Mouse (Mus musculus) lung, postnatal 36 days (tissue): Measurements from ENCODE around the gene Vav3.
A peak's percentile ranks its signal among the peaks of the same experiment; 100 is the strongest.
"Not testable (repeated sequence)": the region's sequence is repeated elsewhere in the genome, so short reads cannot be mapped to it uniquely, and the experiment has no call there.

ENCODE experiments used
- DNase-seq: peaks from one replicate; pipeline ENCODE4 v3.0.0; 2022; ENCODE audit warnings: mixed read lengths

Vav3 gene

DNA sequence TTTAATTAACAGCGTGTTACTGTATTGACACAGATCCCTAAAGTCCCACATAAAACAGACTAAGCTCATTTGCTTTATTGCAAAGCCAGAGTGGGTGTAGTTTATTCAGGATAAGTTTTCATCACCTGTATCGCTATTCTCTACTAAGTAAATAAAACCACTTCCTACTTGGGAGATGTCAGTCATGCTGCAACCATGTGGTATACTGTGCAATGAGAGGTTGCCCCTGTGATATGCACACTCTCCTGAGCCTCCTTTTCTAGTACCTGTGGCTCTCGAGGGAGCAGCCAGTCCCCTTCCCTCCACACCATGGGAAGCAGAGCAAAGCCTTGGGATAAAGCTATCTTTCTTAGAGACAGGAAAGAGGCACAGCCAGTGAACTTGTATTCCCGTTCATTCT lies 106.5 kb downstream of the Vav3 start:
- no peak for DNase-seq

DNA sequence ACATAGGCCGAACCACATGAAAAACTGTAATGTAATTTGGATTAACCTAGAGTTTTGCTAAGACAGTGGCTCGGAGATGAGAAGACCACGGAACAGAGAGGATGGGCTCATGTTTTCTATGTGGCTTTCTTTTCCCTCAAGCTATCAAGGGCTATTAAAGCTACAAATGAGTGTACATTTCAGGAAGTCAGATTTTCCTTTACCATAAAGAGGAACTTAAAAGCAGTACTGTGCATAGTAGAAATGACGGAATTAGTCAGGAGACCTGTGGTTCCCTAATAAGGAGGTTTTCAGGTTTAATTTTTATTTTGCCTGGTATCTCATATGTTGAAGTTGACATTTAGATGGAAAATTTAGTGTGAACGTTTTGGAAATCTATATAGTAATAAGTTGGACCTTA lies 107.8 kb downstream of the Vav3 start:
- not testable (repeated sequence) for DNase-seq

DNA sequence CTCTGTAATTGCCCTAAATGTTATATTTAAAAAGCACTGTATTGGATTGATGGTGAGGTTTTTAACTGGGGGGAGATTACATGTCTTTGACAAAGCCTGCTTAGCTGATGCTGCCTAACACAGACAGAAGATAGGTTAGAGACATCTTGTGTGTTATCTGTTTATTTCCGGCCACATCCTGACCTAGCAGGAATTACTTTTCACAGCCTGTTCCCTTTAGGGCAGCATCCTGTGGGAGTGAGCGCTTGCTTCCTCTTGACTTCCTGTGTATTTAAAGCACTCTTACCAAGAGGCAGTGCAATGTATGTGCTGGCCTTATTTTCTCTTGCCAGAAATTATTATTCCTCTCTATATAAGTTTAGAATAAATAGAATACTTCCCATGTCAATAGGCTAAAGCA lies 111.5 kb downstream of the Vav3 start:
- DNase-seq: peak; percentile 64

DNA sequence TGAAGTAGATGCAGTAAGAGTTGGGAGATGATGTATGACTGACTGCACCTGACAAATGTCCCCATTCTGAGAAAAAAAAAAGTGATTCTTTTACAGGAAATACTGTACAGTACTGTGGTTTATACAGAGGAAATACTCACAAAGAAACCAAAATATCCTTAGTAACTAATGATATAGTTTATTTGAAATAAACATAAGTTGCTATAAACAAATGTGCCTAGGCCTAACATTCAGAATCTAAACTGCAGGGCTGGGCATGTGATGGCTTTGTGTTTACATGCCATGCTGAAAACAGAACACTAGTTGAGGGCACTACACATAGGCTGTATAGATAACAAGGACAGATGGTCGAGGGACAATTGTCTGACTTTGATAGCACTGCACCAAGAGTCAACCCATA lies 114.2 kb downstream of the Vav3 start:
- DNase-seq: peak; percentile 24

DNA sequence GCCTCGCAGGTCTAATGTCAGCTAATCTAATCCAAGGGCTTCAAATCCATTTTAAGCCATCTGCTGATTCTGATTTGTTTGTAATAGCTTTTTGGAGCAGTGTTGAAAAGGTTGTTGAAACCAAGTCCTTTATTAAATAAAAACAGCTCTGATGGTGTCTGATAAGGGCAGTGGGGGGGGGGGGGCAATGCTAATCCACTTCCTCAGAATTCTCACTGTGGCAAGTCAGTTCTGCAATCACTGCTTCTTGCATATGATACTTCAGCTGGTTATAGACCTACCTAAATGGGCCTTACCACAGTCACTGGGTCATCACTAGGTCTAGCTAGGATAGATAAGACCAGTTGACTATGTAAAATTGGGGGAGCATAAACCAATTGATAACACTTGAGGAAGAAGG lies 115.9 kb downstream of the Vav3 start:
- DNase-seq: no peak

DNA sequence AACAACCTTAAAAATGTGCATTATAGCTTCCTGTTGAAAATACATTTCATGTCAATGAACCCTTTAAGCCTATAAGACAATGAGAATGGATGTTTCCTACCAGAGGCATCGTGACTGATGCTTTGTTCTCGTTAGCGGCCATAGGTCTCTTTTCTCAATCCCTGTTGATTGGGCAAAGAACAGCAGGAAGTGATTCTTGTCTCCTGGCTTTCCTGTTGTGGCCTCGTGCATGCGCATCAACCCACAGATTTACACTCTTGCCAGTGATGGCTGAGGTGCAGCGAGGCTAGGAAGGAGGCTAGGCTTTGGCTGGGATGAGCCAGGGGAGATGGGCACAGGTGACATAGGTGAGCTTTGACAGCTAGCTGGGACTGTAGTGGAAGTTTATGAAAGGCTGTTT lies 123.2 kb downstream of the Vav3 start:
- DNase-seq: no peak

DNA sequence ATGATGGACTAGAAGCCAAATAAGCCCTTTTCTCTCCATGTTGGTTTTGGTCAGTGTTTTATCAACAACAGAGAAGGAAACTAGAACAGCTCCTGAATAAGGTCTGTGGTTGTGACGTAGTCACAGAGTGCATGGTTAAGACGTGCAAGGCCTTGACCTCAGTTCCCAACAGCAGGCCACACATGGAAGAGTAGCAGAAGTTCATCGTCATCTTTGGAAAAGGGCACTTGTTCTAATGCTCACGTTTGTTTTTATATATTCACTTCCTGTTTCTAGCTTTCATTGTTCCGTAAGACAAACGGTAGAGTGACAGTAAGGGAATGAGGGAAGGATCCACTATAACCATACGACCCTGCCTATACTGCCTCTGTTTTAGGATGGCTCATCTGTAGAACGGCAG lies 124.1 kb downstream of the Vav3 start:
- no peak for DNase-seq

DNA sequence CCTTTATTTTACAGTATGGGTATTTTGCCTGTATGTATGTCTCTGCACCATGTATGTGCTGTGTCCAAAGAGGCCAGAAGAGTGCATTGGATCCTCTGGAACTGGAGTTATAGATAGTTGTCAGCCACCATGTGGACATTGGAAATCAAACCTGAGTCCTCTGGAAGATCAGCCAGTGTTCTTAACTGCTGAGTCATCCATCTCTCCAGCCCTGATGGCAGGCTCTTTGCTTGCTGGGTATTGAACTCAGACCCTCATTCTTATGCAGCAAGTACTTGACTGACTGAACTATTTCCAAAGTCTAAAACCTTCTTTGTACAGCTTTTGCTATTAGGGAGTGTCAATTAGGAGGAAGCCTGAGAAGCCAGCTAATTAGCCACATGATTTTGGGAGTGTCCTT lies 126.1 kb downstream of the Vav3 start:
- DNase-seq: no peak

DNA sequence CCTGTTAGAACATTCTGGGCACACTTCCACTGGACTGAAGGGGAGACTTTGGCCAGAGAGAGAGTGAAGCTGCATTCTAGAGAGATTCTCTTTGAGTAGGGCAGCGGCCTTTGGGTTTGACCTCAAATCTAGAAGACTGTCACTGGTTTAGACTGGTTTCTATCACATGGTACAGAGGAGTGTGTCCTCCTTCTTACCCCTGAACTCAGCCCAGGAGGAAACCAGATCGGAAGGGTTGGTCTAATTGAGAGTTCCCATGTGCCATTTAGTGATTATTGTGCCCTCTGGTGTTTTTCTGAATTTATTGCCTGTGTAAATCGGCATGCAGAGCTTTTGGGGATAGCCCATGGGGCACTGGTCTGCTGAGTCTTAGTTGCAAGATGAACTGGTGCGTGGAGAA lies 126.8 kb downstream of the Vav3 start:
- DNase-seq: peak; percentile 54

DNA sequence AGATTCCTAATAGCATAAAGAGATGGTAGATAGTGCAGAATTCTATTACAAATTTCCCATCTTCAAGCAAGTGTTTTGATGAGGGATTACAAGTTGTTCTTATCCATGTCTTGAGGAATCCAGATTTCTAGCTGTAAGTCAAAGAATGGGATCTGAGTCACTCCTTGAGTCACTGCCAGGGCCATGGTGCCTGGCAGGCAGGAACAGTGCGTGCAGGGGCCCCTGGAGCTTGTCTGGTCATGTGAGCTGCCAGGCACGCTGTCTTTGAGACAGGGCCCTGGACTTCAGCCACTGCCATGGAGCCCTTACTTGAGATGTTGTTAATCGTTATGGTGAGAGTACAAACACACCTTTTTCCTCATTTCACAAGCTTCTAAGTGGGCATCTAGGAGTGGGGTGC lies 129.0 kb downstream of the Vav3 start:
- peak; percentile 75 for DNase-seq

DNA sequence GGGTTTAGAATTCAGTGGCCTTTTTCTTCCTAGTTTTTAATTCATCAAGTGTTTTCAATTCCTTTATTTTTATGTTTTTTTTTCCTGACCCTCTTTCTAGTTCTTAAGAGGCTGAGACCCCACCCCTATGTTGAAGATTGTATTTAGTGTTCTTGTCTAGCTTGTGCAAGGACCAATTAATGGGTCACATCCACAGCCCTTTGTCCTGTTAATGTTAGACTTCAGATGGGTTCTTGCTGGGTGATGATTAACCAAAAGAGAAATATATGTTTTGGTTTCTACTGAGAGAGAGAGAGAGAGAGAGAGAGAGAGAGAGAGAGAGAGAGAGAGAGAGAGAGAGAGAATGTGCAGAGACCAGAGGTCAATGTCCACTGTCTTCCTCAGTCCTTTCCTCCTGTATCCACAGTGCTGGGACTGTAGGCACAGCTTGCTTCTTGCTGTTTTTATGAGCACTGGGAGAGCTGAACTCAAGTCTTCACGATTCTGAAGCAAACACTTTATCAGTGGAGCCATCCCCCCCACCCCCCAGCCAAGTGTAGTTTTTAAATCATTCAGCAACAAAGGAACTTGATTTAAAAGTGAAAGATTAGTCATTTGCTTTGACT lies 130.3 kb downstream of the Vav3 start:
- no peak for DNase-seq

DNA sequence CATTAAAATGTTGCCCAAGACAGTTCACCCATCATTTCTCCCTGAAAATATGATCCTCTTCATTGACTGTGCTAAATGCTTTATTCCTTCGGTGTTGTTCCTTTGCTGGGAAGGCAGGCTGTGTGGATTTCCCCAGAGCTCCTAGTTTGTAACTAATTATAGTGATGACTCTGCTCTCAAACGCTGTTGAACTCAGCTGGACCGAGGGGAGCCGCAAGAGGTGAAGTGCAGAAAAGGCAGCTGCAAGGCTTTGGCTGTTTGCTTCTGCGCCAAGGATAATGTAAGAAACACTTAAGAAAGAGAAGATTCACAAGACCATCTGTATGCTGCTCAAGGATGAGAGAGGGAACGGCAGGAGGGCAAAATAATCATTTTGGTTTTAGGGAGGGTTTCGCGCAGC lies 136.1 kb downstream of the Vav3 start:
- no peak for DNase-seq

DNA sequence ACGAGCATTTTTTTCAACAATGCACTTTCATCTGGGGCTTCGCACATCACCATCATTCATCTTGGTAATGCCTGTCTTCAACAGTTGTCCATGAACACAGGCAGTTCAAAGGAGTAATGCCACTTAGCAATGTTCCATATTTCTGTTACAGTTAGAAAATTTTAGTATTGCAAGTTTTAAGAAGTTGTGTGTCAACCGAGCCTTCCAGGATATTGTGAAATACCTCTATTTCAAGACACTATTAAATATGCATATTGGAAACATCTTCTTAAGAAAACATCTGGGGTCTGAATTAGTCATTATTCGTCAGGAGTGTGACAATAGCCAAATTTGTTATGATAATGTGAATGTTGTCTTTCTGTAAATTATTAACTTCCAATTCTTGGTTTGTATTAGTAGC lies 137.8 kb downstream of the Vav3 start:
- DNase-seq: no peak

DNA sequence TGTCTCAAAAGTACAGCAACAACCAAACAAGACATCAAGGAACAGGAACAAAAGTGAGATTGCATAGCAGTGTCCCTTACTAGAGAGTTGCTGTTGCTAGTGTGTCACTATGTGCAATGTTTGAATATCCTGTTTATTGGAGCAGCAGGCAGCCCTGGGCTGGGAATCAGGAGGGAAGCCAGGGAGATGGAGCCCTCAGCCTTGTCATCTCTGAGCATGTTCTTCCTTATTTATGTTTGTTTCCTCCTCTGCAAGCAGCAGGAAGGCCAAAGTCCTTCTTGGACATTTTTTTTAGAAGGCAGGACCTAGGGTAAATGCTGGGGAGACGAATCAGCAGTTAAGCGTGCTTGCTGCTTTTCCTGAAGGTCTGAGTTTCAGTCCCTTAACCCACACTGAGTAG lies 140.2 kb downstream of the Vav3 start:
- peak; percentile 61 for DNase-seq

DNA sequence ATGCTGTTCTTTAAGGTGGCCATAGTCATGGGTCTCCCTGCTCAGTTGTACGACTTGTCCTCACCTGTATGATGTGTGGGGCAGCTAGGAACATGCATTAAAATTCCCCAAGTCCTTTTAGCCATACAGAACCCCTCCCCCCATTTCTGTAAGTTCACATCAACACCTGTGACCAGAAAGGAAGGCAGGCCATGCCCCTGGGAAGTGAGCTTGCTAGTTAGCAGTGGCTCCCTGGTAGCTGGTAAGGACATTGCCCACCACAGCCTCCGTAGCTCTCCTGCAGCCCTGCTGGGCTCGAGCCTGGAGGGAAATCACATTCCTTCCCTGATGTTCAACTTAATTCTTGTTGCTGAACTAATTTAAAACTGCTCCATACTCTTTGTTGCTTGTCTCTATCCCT lies 146.3 kb downstream of the Vav3 start:
- DNase-seq: no peak

DNA sequence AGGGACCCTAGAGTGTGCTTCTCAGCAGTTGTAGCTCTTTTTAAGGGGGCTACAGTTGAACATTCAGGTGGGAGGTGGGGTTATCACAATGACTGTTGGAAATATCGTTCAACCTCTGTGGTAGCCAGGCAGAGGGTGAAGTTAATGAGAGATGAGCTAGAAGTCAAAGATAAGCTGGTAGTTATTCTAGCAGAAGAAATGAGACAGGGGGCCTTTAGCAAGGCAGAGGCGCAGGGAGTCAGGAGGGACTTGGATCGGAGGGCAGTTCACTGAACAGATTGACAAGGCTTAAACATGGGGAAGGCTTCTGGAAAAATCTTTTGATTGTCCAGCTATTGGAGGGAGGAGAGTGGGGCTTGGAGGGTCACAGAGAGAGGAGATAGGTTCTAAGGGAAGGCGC lies 147.4 kb downstream of the Vav3 start:
- no peak for DNase-seq

DNA sequence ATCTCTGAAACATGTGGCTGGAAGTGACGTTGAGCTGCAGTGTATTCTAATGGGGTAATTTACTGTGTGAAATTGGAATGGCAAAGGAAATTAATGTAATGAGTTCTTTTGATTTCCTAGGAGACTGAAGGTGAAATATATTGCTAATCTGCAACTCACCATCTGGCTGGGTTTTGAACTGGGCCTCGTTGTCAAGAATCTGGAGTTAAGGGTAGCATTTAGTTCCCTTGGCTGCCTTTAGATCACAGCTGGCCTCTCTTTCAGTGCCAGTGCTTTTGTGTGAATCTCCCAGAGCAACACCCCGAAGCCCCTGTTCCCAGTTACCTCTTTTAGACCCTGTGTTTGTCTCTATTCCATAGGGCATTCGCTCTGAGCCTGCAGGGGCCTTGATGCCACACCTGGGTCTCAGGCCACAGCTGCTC lies 148.3 kb downstream of the Vav3 start:
- DNase-seq: no peak

DNA sequence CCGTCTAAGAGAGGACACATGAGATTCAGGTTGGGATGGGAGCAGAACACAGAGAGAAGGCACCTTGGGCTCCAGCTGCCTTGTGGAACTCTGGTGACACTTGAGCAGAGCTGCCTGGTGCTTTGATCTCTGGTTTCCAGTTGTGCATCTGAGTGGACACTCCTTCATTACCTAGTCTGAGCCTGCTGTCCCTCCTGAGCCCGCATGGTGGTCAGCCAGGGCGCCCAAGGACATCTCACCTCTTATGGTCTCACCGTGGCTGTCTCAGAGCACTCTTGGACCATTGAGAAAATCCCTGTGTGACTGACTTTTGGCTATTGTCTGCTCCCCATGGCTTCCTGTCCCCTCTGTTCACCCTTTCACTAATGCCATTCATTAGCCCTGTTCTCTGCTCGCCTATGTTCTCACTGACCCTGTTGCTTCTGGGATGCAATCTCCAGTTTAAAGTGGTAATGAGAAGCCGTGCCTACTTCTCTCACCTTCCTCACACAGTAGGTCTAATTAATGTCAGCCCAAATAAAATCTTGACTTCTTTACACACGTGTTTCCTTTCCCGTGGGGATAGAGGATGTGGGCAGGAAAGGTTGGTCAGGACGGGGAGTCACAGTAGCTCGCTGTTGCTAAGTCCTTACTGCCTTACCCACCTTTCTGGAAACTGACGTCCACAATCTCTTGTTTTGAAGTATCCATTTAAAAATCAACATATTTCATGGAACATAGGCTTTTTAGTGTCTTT lies 150.3 kb downstream of the Vav3 start:
- no peak for DNase-seq

DNA sequence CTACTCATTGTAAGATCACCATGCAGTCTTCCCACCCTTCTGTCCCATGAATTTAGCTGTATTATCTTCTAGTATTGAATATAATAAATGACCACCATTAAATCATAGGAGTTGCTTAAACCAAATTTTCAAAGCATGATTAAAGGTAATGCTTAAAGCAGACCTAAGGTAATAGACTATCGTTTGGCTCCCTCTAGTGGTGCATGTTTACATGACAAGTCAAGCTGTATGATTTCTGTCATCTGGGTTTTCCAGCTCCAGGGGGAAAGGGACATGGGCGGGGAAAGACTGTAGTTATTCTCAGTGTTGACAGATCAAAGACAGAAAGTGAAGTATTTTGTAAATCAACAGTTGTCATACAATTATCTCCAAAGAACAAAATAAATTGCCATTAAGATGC lies 151.1 kb downstream of the Vav3 start:
- peak; percentile 93 for DNase-seq

DNA sequence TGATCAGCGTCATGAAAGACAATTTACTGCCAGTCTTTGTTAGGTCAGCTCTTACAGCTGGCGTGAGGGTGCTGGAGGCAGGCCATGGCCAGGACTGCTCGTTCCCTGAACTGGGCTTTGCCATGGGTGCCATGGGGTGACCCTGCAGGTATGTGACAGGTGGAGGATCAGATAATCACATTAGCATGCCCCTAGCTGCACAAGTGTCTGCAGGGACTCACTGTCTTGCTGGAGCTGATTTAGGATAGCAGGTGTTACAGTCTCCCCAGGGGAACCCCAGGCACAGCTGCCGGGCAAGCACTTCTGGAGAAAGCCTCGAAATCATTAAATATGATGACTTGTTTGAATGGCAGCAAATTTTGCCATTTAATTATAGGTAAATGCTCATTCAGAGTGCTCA lies 156.0 kb downstream of the Vav3 start:
- DNase-seq: no peak

DNA sequence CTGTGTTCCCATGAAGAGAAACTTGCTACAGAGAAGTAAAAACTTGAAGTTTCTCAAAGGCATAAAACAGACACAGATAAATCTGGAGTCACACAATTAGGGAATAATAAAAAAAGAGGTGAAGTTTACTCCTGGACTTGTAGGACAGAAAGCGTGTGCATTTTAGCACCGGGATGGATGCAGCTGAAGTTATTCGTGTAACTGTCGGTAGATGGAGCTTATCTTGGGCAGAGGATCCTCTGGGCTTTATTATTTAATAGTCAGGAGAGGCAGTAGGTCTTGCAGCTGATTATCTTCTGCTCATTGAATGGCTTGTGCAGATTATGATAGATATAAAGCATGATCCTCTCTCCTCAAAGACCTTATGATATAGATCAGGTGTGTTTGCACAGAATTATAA lies 156.6 kb downstream of the Vav3 start:
- no peak for DNase-seq

DNA sequence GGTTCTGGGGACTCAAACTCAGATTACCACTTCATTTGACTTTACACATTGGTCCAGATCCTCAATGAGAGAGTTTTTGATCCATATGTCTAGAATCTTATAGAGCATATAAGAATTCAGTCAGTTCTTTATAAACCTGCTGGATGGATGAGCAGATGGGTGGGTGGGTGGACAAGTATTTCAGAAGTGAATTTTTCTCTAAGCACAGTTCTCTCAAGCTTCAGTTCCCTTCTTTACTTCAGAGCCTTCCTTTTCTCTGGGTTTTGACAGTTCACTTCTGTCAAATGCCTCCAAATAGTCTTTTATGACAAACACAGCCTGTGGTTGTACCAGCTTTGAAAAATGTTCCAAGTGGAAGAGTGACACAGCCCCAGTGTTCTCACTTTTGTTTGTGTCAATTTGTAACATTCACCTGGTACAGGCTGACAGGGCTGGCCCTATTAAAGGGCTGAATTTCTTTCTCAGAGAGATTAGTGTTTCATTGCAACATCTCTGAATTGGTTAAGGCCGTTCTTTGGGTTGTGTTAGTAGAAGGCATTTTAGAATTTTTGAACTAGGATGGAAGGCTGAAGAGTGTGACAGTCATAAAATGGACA lies 159.5 kb downstream of the Vav3 start:
- no peak for DNase-seq

DNA sequence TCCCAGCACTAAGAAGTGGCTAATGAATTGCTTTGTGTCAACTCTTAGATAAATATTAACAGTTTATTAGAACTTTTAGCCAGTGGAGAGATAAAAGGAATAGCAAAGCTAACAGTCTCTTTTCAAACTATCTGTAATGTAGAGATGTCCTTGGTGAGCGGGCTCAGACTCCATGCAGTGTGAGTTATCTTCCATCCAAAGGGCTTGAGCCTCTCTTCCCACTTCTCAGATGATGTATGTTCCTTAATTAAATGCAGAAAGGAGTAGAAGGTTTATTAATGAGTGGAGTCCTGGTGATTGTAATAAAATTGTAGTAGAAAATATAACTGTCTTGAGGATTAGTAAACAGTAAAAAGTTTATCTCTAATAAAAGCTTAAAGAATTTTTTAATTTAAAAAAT lies 169.3 kb downstream of the Vav3 start:
- no peak for DNase-seq

DNA sequence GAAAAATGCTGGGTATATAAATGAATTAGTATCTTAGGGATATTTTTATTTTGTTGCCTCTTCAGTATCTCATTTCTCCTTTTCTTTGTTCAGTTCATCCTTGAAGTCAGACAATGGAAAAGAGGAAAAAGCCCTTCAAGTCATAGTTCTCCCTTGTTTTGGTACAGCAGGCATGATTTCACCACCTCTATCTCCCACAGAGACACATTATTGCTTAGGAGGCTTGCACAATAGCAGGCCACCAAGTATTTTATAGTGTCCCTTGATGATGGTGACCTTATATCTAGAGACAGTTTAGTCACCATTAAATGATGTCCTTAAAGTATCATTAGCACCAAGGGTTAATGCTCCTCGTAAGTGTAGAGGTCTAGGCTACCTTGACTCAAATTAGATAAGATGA lies 171.4 kb downstream of the Vav3 start:
- no peak for DNase-seq

DNA sequence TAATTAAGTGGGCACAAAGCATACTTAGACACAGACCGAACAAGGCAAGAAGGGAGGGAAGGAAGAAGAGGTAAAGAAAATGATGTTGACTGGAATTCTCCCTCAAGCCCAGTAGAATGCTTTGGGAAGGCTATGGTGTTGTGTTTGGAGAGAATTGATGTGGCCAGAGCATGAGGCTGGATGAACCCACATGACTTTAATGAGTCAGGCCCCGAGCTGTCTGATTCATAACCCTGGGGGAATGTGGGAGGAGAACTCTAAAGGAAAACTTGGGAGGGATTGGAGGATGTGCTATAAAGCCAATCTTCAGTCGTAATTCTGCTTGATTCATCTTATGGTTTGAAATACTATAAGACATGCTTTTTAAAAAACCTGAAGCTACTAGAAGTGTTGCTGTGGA lies 175.0 kb downstream of the Vav3 start:
- no peak for DNase-seq
